27 mouse cellular contexts compared by ENCODE assay signal in genomic region chr9:29247812-29248211, GRCm38 (mm10).
DNase-seq lines count a peak whose midpoint lies in the region; ATAC-seq and TF ChIP-seq lines count a peak whose summit lies in the region.
"Had no signal": no experiment of that assay in that cellular context is flagged by ENCODE, and none has a peak within 500 bp of the region (broad histone marks: within the 10 kb centered on the region; RNA-seq: fewer than 3 reads in every experiment).

No protein-coding gene starts in this region.

- WGBS in forebrain, embryonic 15.5 days, result 19% methylated on average over 3 of the region's 3 CpGs
- WGBS in forebrain, embryonic 12.5 days, result 37% methylated on average over 3 of the region's 3 CpGs
- WGBS in hindbrain, postnatal 0 days, result 27% methylated on average over 3 of the region's 3 CpGs
- WGBS in hindbrain, embryonic 16.5 days, result 28% methylated on average over 3 of the region's 3 CpGs
- 20% methylated on average over 3 of the region's 3 CpGs for WGBS in forebrain, embryonic 16.5 days

- no peak for TF ChIP-seq CTCF in hindbrain, postnatal 0 days (IDR thresholded peaks at IDR 0.05; ENCODE audit: low read depth)

- peak; percentile 78 for ATAC-seq in forebrain, embryonic 15.5 days (replicated peaks)
- ATAC-seq in forebrain, embryonic 12.5 days (ENCODE audit: low FRiP score), result no peak; the same call in 1 of the 2 replicates
- 0 out of 2 replicates have a peak, but pooled peaks have one; percentile 47 for ATAC-seq in hindbrain, postnatal 0 days
- ATAC-seq in hindbrain, embryonic 16.5 days, result no peak; the same call in 1 of the 2 replicates
- ATAC-seq in forebrain, embryonic 16.5 days, result peak; percentile 88
- ATAC-seq: CD4-positive, CD25-positive, alpha-beta regulatory T cell, adult 4 months; inflammation-experienced regulatory T-cells, adult 6 months had no signal

- DNase-seq in hindbrain, postnatal 0 days (ENCODE audit: low spot score), result no peak
- peak; percentile 56 for DNase-seq in retina, embryonic 14.5 days (ENCODE audit: low spot score)
- no peak for DNase-seq in layer of hippocampus, postnatal 10 days (ENCODE audit: low spot score in 2 of 2)
- DNase-seq: adrenal gland, postnatal 14 days; cerebellum, adult 11-12 months; cerebellum, postnatal 14 days; gastrocnemius, postnatal 14 days; heart, postnatal 14 days; kidney, adult 11 months; kidney, postnatal 25 days; right cerebral cortex, postnatal 14 days; thymus, postnatal 14 days had no signal

- no peak overlapping the region for H3K9ac ChIP-seq in forebrain, embryonic 15.5 days (replicated peaks)
- H3K9ac ChIP-seq in forebrain, embryonic 12.5 days, result no peak overlapping the region
- H3K9ac ChIP-seq in hindbrain, postnatal 0 days (replicated peaks; ENCODE audit: low read length), result no peak overlapping the region
- no peak overlapping the region for H3K9ac ChIP-seq in hindbrain, embryonic 16.5 days (ENCODE audit: low read depth, low read length)
- no peak overlapping the region for H3K9ac ChIP-seq in forebrain, embryonic 16.5 days (replicated peaks; ENCODE audit: low read depth, low read length)
- H3K9ac ChIP-seq: kidney, embryonic 15.5 days; limb, embryonic 12.5 days; lung, embryonic 15.5 days; stomach, embryonic 15.5 days had no signal

- no peak overlapping the region for H3K4me2 ChIP-seq in forebrain, embryonic 15.5 days (replicated peaks)
- H3K4me2 ChIP-seq in forebrain, embryonic 12.5 days, result no peak overlapping the region
- H3K4me2 ChIP-seq in hindbrain, postnatal 0 days (ENCODE audit: low read depth, low read length), result no peak overlapping the region
- no peak overlapping the region for H3K4me2 ChIP-seq in hindbrain, embryonic 16.5 days (ENCODE audit: low read length)
- no peak overlapping the region for H3K4me2 ChIP-seq in forebrain, embryonic 16.5 days (ENCODE audit: low read length)
- H3K4me2 ChIP-seq: heart, embryonic 11.5 days; kidney, embryonic 15.5 days; limb, embryonic 12.5 days; liver, embryonic 11.5 days; lung, embryonic 15.5 days; midbrain, embryonic 11.5 days; stomach, embryonic 15.5 days had no signal

- no peak overlapping the region for H3K4me3 ChIP-seq in forebrain, embryonic 15.5 days
- no peak overlapping the region for H3K4me3 ChIP-seq in forebrain, embryonic 12.5 days (replicated peaks)
- H3K4me3 ChIP-seq in hindbrain, postnatal 0 days (ENCODE audit: low read length), result no peak overlapping the region
- no peak overlapping the region for H3K4me3 ChIP-seq in hindbrain, embryonic 16.5 days (ENCODE audit: low read length)
- no peak overlapping the region for H3K4me3 ChIP-seq in forebrain, embryonic 16.5 days (replicated peaks; ENCODE audit: low read length)
- H3K4me3 ChIP-seq: erythroblast, embryonic 14.5 days; kidney, embryonic 15.5 days; left cerebral cortex, adult 2 months; limb, embryonic 12.5 days; lung, embryonic 15.5 days; stomach, embryonic 15.5 days had no signal

- H3K9me3 ChIP-seq in forebrain, embryonic 15.5 days, result no peaks in the 10 kb centered on the region
- no peaks in the 10 kb centered on the region for H3K9me3 ChIP-seq in forebrain, embryonic 12.5 days
- no peaks in the 10 kb centered on the region for H3K9me3 ChIP-seq in hindbrain, postnatal 0 days (ENCODE audit: low read length)
- H3K9me3 ChIP-seq in hindbrain, embryonic 16.5 days (ENCODE audit: control insufficient read depth, low read length), result no peaks in the 10 kb centered on the region
- H3K9me3 ChIP-seq in forebrain, embryonic 16.5 days (ENCODE audit: control insufficient read depth, low read length), result no peaks in the 10 kb centered on the region
- H3K9me3 ChIP-seq: kidney, embryonic 15.5 days; limb, embryonic 12.5 days; lung, embryonic 15.5 days; stomach, embryonic 15.5 days had no signal

- H3K27me3 ChIP-seq in forebrain, embryonic 15.5 days, result no peaks in the 10 kb centered on the region
- peaks cover 10% of the 10 kb centered on the region for H3K27me3 ChIP-seq in forebrain, embryonic 12.5 days
- no peaks in the 10 kb centered on the region for H3K27me3 ChIP-seq in hindbrain, postnatal 0 days (ENCODE audit: insufficient read depth, low read length)
- no peaks in the 10 kb centered on the region for H3K27me3 ChIP-seq in hindbrain, embryonic 16.5 days (replicated peaks; ENCODE audit: control insufficient read depth, insufficient read depth, low read length)
- no peaks in the 10 kb centered on the region for H3K27me3 ChIP-seq in forebrain, embryonic 16.5 days (replicated peaks; ENCODE audit: control insufficient read depth, insufficient read depth, low read length)
- H3K27me3 ChIP-seq: kidney, embryonic 15.5 days; limb, embryonic 12.5 days; lung, embryonic 15.5 days; stomach, embryonic 15.5 days had no signal

- peak overlapping the region; percentile 29; the same call in 1 of the 2 replicates for H3K27ac ChIP-seq in forebrain, embryonic 15.5 days (replicated peaks)
- no peak overlapping the region for H3K27ac ChIP-seq in forebrain, embryonic 12.5 days
- no peak overlapping the region for H3K27ac ChIP-seq in hindbrain, postnatal 0 days
- H3K27ac ChIP-seq in hindbrain, embryonic 16.5 days (ENCODE audit: low read depth, low read length), result no peak overlapping the region
- H3K27ac ChIP-seq in forebrain, embryonic 16.5 days (ENCODE audit: low read length), result no peak overlapping the region; the same call in 1 of the 2 replicates
- H3K27ac ChIP-seq: kidney, embryonic 15.5 days; left cerebral cortex, adult 2 months; limb, embryonic 12.5 days; lung, embryonic 15.5 days; stomach, embryonic 15.5 days had no signal

- H3K36me3 ChIP-seq in forebrain, embryonic 15.5 days, result no peaks in the 10 kb centered on the region
- H3K36me3 ChIP-seq in forebrain, embryonic 12.5 days (replicated peaks), result no peaks in the 10 kb centered on the region
- H3K36me3 ChIP-seq in hindbrain, postnatal 0 days (ENCODE audit: insufficient read depth, low read length), result no peaks in the 10 kb centered on the region
- H3K36me3 ChIP-seq in hindbrain, embryonic 16.5 days (ENCODE audit: control insufficient read depth, insufficient read depth, low read length), result no peaks in the 10 kb centered on the region
- no peaks in the 10 kb centered on the region for H3K36me3 ChIP-seq in forebrain, embryonic 16.5 days (ENCODE audit: control insufficient read depth, insufficient read depth)
- H3K36me3 ChIP-seq: kidney, embryonic 15.5 days; limb, embryonic 12.5 days; lung, embryonic 15.5 days; stomach, embryonic 15.5 days had no signal

- peaks cover 17% of the 10 kb centered on the region for H3K4me1 ChIP-seq in forebrain, embryonic 15.5 days
- peaks cover 7% of the 10 kb centered on the region for H3K4me1 ChIP-seq in forebrain, embryonic 12.5 days
- no peaks in the 10 kb centered on the region for H3K4me1 ChIP-seq in hindbrain, postnatal 0 days (ENCODE audit: insufficient read depth, low read length)
- peaks cover 4% of the 10 kb centered on the region for H3K4me1 ChIP-seq in hindbrain, embryonic 16.5 days (ENCODE audit: control insufficient read depth, insufficient read depth, low read depth, low read length)
- H3K4me1 ChIP-seq in forebrain, embryonic 16.5 days (replicated peaks; ENCODE audit: control insufficient read depth, insufficient read depth, low read length), result peaks cover 12% of the 10 kb centered on the region
- H3K4me1 ChIP-seq: kidney, embryonic 15.5 days; limb, embryonic 12.5 days; lung, embryonic 15.5 days; stomach, embryonic 15.5 days had no signal

Comparison
In these comparisons a context has a peak if more than half of its experiments do, and no peak if none do; other contexts are left out.
1. ATAC-seq: peak in forebrain, embryonic 15.5 days (single experiment), hindbrain, postnatal 0 days (single experiment) and forebrain, embryonic 16.5 days (single experiment); none in forebrain, embryonic 12.5 days (single experiment) and hindbrain, embryonic 16.5 days (single experiment).